Mouse (Mus musculus) T-helper 2 cell (primary cell): ENCODE data around the gene Stoml2.

ENCODE experiments used
- in situ Hi-C: fragments of 300-600 bp; cut with MboI, MseI; formaldehyde crosslinking; loops from one replicate; pipeline ENCODE4 v1.15.1; 2025; ENCODE audit warnings: high pct_unique_total_duplicates

Gene Stoml2

DNA sequence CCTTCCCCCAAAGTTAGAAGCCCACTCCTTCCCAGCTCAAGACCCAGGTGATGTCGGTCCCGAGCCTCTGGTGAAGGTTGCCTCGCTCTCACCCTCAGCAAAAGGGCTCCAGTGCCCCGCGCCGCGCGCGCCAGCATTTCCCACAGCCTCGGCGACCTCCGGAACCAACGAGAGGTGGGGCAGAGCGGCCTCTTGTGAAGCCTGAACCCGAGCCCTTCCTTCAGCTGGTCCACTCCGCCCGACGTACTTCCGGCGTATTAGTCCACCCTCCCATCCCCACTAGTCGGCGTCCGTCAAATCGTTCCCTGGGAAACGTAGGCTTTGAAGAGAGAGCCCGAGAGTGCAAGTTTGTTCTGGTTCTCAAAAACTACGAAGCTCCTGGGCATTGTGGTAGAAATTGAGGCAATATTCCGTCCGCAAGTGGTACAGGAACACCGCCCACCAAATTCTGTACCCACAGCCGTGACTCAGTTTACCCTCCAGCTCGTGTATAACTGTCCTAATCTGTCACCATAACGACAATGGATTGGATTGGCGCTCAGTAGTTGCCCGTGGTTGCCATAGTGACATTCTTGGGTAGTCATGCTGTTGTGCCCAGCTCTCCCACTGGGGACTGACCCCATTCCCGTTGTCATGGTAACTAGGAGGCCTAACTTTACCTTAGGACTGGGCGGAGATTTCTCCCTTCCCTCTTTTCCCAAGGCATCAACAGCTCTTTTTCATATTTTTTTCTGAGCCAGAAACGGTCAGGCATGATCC lies at the start of gene Stoml2:
Gene Stoml2 (minus strand): TSS at position 474 of the 759 bp plus-strand sequence.
- in situ Hi-C loops = no loop called here

DNA sequence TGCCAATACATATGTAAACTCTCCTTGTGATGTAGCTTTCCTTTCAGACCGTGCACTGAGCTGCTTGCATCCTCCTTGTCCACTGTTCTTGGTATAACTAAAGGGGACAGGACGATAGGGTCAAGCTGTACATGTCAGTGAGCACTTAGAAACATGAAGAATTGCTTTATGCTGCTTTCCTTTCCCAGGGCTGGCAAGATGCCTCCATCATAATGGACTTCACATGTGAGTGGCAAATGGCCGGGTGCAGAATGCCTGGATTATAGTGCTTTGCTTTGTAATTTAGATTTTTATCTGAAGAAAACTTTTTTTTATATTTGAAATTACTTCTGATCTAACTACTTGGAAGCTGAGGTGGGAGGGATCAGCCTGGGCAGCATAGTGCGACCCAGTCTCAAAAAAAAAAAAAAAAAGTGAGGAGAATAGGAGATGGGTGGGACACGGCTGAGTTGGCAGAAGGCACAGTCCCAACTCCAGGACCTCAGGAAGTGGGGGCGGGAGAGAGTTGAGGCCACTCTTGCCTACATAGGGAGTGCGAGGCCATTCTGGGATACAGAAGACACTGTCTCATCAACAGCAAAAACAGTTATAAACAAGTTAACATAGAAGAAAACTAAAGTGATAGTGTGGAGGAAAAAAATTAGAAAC lies 46.7 kb upstream of the Stoml2 start:
- in situ Hi-C loops = no loop called here

- in situ Hi-C loops = no loop called here
These were observed 43.4 kb upstream of the Stoml2 start for GRCm38 (mm10) chr4:43074923-43075322.

- in situ Hi-C loops = no loop called here
These were observed 34.0 kb upstream of the Stoml2 start for GRCm38 (mm10) chr4:43065471-43065870.

DNA sequence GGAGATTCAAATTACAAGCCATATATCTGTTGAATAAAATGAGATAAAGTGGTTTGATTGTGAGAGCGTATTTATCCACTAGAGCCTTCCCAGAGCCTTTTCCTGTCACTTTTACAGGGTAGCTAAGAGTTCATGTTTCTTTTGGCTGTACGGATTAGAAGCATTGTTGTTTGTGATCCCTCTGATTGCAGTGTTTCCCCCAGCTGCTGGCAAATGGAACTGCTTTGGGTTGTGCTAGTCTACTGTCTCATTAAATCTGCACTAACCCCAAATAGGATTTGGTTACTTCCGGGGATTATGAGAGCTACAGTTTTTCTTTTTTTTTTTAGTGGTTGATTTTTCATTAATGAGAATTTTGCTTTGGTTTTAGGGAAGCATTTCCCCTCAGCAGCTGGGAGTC lies 28.8 kb upstream of the Stoml2 start:
- in situ Hi-C loops = no loop called here

GRCm38 (mm10) chr4:43059697-43060096 lies 28.2 kb upstream of the Stoml2 start:
- in situ Hi-C loops = no loop called here

DNA sequence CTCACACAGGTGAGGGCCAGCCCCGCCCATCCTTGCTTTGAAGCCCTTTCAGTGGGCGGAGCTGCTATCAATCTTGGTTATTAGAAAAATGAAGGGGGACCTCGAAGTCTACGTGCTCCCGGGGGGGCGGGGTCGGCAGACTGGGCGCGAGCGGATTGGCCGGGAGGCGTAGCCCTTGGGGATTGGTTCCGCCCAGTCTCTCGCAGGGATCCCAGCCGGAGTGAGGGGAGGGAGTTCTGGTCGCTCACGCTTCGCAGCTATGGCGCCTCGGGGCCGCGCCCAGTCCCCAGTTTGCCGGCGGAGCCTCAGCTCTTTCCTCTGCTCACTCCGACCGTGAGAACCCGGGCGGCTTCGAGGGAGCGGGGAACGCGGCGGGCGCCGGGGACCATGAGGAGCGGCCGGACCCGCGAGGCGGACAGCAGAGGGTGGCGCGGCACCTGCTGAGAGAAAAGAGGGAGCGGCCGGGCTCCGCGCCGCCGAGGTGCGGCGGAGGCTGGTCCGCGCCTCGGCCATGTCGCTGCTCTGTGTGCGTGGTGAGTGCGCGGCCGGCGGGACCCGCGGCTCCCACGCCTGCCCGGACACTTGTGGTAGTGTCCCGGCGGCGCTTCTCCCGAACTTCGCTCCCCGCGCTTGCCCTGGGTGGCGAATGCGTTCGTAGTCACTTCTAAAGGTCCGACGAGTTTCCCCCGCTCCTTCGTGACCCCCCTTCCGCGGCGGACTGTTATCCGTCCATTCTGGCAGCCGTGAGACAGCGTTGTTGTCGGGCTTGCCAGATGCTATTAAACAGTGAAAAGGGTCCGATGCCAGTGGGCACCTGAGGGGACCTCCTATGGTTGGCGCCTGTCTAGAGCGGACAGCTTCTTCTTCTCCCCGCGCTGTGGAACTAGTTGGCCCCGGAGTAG lies 27.5 kb upstream of the Stoml2 start, which contains the start of gene Unc13b:
Gene Unc13b (plus strand): TSS at position 201 of the 902 bp plus-strand sequence.
- in situ Hi-C loops = no loop called here

GRCm38 (mm10) chr4:43058392-43058752 lies 26.9 kb upstream of the Stoml2 start:
- in situ Hi-C loops = no loop called here

DNA sequence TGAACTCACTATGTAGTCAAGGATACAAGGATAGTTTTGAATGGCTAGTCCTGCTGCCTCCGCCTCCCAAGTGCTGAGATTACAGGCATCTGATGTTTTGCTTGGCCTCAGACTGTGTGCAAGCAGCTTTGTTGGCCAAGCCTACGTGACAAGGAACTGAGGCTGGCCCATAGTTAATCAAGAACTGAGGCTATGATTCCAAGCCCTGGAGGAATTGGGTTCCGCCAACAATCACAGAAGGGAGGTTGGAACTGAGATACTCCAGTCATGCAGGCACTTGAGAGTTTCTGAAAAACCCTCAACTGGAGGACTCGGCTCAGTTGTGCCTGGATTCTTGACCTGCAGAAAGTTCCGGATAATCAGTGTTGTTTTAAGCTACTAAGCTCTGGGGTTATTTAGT lies 26.1 kb upstream of the Stoml2 start:
- in situ Hi-C loops = no loop called here

DNA sequence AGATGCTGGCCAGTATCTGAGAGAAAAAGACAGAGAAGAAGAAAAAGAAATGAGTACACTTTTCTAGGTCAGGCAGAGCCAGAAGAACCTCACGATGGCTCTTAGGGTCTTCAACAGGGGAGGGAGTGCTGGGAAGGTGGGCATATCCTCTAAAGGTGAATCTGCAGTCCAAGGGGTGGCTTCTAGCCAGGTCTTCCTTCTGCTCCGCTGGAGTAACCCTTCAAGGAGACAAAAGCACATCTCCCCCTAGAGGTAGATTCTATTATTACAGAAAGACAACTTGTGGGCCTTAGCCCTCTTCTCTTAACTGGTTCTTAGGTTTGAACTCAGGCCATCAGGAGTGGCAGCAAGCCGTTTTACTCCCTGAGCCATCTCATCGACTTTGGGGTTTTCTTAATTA lies 21.1 kb upstream of the Stoml2 start:
- in situ Hi-C loops = no loop called here

DNA sequence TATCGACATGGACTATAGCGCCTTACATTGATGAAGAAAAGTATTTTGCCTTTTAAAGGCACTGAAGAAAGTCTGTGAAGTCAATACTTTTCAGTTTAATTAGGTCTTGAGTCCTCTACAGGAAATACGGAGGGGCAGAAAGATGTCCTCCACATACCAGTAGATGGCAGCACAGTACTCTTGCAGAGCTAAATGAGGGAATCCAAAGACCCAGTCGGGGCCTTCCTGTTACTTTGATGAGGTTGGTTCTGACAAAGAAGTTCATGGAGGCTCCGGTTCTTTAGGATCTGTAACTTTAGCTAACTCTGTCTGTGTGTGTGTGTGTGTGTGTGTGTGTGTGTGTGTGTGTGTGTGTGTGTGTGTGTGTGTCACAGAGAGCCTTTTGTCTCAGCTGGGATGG lies 15.7 kb upstream of the Stoml2 start:
- in situ Hi-C loops = loop anchor here (5.0 to 10.0 kb wide), 3 partner anchors 398 to 1320 kb away; partner anchors contain the start of genes Glipr2 and Tesk1

- in situ Hi-C loops = loop anchor here (5.0 to 10.0 kb wide), 3 partner anchors 398 to 1319 kb away; partner anchors contain the start of genes Glipr2 and Tesk1
These were observed 15.1 kb upstream of the Stoml2 start for GRCm38 (mm10) chr4:43046607-43047006.

DNA sequence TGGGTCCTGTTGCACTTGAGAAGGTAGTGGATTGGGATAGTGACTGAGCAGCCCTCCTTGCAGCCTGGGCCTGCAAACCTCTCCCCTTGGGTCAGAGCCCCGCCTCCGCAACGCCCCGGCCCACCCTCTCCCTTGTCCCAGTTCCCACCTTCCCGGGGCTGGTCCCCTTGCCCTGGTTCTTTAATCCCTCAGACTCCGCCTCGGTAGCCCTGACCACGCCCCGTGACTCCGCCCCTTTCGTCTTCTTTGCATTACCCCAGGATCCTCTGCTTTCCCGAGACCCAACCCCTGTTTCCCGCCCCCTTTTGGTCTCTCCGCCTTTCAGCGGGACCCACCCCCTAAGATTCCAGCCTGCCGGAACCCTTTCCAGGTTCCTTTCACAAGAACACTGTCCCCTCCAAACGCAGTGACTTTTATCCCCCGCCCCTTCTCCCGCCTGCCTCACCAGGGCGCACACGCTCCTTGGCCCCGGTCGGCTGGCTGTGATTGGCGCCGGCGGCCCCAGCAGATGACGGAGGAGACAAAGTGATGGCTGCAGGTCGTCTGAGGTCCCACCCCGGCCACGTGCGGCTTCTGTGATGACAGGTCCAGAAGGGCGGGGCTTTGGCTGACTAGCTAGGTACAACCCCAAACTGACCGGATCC lies 14.3 kb upstream of the Stoml2 start, which contains the start of gene Fam214b:
Gene Fam214b (minus strand): TSS at position 562 of the 644 bp plus-strand sequence.
- in situ Hi-C loops = loop anchor here (5.0 to 10.0 kb wide), 3 partner anchors 399 to 1318 kb away; partner anchors contain the start of genes Glipr2 and Tesk1

- in situ Hi-C loops = loop anchor here (5.0 to 10.0 kb wide), 3 partner anchors 400 to 1318 kb away; partner anchors contain the start of genes Glipr2 and Tesk1
These were observed 13.8 kb upstream of the Stoml2 start for GRCm38 (mm10) chr4:43045285-43045658.

DNA sequence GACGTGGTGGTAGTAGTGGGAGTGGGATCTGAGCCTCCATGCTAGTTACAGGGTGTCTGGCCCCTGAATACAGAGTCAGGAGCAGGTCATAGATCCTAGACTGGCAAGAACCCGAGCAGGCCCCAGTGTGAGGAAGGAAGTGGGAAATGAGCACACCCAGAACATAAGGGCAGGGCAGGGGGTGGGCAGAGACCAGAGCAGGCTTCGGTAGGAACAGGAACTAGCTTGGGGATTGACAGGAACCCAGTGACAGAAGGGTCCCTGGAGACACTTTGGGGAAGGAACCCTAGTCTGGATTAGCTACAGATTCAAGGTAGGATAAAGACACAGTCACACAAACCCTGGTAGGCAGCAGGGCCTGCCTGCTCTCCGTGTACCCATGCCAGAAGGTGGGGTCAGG lies 13.2 kb upstream of the Stoml2 start:
- in situ Hi-C loops = loop anchor here (5.0 to 10.0 kb wide), 3 partner anchors 400 to 1317 kb away; partner anchors contain the start of genes Glipr2 and Tesk1

DNA sequence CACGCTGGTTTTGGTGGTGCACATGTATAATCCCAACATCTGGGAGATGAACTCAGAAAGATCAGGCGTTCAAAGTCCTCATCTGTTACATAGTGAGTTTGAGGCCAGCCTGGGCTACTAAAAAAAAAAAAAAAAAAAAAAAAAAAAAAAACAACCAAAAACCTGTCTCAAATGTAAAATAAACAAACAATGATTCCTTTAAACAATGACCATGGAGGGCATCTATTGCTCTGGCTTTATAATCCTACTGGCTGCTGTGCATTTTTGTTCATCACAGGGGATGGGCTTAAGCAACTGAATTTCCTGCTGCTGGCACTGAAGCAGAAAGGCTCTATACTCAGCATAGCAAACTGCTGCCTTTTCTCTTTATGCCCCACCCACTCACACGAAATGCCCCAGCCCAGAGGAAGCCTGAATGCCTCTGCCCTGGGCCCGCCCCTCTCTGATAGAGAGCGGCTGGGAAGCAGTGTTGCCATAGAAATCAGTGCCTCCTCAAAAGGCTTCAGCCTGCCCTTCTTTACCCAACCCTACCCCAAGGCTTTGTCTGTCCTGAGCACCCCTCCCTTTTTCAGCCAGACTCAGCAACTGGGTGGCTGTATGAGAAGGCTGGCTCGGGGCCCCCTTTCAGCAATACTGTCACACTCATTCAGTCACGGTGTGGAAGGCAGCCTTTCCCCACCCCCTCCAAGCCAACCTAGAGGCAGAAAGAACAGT lies 12.3 kb upstream of the Stoml2 start:
- in situ Hi-C loops = loop anchor here (10.0 kb wide), 2 partner anchors 401 to 911 kb away; partner anchors contain the start of genes Glipr2 and Tesk1

DNA sequence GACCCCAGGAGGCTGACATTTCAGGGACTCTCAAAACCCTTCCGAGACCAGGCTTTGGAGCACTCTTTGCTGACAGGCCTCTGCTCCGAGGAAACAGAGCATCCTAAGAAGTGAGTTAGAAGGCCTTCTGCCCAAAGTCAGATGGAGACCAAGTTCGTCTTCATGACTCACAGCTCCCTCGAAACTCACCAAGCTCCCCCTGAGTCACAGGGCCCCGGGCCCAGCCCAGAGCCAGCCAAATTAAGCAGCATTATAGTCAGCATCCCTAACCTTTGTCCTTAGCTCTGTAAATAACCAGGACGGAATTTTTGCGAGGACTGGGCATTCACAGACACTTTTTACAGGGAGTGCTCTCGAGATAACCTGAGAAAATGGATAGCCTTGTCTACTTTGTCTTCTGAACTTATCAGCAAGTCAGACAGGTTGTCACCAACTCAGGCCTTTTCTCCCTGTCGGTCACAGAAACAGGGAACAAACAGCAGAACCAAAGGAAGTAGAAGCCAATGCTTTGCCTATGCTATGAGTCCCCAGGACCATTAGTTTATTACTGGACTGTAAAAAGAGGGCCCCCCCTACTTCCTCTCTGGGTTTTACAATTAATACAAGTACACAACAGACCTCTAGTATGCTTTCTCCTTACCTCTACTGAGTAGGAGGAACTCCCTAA lies 9.5 kb upstream of the Stoml2 start:
- in situ Hi-C loops = loop anchor here (10.0 kb wide), 2 partner anchors 404 to 914 kb away; partner anchors contain the start of genes Glipr2 and Tesk1

DNA sequence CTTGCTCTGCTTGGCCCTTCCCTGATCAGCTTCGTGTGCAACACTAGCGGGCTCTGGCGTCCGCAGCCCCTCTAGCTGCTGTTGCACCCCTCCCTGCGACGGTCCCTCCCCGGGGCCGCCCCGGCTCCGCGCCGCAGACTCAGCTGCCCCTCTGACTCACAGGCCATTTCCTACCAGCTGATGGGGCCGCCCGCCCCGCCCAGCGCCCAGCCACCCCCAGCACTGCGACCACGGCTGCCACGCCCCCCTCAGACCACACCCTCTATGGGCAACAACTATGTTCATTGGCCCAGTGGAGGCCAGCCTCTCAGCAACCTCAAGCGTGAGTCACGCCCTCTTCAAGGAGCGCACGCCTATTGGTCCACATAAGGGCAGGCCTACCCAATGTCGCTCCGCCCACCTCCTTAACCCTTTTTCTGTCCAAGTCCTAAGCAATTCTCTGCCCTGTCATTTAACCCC lies 8.6 kb upstream of the Stoml2 start:
- in situ Hi-C loops = loop anchor here (10.0 kb wide), 2 partner anchors 405 to 915 kb away; partner anchors contain the start of genes Glipr2 and Tesk1

GRCm38 (mm10) chr4:43039609-43040008 lies 8.1 kb upstream of the Stoml2 start:
- in situ Hi-C loops = loop anchor here (10.0 kb wide), 2 partner anchors 405 to 915 kb away; partner anchors contain the start of genes Glipr2 and Tesk1
